Mouse (Mus musculus) heart, postnatal 14 days (tissue): ENCODE results near the gene Bax. TPM values are rescaled to one million over a fixed set of nuclear protein-coding genes. Genes with fewer than 3 reads are reported as not detected.

ENCODE experiments used
- DNase-seq, 2 experiments: peaks; one replicate each; pipeline ENCODE4 v3.0.0; 2021 to 2022
- intact Hi-C: fragments of 180-260 bp; cut with DNase I; formaldehyde crosslinking; loops from one replicate; pipeline ENCODE4 v1.15.1; 2025
- total RNA-seq, 2 experiments: library from RNA; stranded (reverse); gene quantifications; 2 replicates each; pipeline ENCODE4 v1.2.3; 2021

Bax gene
- total RNA-seq, 2 experiments from 2014 or later, result 25.6 to 31.1 TPM

GRCm38 (mm10) chr7:45458748-45459563 is 7.7 kb downstream of the Bax start:
- intact Hi-C loops, result no loop called here
- DNase-seq, result peak; percentile 88 to 90

DNA sequence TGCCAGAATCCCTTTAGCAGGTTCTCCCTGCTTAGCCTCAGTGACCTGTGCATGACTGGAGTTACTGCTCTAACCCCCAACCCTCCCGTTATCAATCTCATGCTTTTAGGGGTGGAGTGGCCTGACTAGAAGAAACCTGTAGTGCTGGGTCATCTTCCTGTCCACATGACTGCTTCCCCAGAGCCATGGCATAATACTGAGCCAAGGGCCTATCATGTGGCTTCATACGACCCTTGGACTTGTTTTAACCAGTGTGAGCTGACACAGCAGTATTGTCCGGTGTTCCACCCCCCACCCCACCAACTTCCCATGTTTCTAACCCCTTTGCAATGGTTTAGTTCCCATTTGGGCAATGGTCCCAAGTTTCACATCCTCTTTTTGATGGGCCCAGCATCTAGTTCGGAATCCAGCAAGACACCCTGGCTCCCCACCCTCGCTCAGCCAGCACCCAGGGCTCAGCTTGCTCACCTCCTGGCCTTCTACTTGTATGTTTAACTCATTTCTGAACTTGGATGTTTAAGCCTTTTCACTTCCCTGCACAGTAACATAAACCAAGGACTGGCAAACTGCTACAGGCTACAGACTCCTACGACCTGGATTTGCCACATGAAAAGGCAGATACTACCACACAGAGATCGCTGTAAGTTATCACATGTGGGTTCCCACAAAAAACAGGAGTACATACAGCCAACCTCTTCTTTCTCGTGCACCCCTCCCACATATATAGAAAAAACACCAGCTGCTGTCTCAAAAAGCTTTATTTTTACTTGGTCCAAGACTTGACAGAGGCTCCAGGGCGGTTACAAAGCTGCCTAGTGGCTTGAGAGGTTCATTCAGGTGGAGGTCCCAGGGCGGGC is 9.3 kb downstream of the Bax start:
- intact Hi-C loops, result no loop called here
- peak in 1 of 2 experiments; percentile 31 for DNase-seq

DNA sequence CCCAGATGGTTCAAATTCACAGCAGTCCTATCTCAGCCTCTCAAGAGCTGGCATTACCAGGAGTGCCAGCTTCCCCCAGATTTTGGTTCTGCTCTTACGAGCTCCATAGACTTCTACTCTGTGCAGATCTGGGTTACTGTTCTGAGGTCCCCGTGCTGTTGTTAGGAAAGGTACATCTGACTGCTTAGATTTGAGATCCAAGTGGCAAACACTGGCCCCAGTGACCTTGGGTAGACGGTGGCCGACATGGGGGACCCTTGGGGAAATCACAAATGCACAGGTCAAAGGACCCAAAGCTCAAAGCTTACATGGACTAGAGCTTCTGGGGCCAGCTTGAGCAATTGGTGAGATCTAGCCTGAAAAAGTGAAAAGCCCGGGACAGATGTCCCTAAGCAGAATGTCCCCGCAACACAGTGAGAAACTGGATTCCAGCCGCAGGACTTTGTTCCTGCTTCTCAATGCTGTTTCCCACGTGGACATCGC is 9.9 kb downstream of the Bax start:
- intact Hi-C loops, result no loop called here
- DNase-seq, result no peak

DNA sequence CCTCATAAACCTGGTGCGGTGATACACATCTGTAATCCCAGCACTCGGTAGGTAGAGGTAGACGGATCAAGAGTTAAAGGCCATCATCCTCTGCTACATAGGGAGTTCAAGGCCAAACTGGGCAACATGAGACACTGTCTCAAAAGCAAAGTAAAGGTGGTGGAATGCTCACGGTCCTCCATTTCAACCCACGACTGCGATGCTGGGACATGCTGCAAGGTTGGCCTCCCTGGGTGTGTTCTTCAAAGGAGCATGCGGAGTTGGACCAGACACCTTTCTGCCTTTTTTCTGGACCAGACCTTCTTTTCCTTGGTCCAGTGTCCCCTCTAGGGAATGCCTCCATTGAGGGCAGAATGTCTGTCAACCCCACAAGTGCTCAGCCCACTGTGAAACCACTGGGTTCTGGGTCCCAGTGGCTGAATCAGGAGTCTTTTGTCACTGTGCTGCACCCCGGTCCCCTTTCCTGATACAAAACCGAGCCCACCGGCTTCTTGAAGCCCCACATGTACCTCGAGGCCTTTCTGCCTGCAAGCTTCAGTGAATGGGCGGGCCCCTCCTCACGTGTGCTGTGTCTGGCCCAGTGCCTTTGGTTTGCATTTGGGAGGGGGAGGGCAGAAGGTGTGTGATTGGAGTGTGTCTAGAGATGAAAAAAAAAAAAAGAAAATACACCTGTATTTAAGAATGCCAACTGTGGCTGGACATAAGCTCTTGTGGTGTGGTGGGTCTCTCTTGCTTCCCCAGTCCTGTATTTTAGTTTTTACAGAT is 10.6 kb downstream of the Bax start:
- intact Hi-C loops, result no loop called here
- no peak for DNase-seq

GRCm38 (mm10) chr7:45454971-45455370 is 11.7 kb downstream of the Bax start:
- no peak for DNase-seq
- intact Hi-C loops, result loop anchor here (5.0 kb wide), 1 partner anchor 107 kb away; no protein-coding TSS in a partner anchor

DNA sequence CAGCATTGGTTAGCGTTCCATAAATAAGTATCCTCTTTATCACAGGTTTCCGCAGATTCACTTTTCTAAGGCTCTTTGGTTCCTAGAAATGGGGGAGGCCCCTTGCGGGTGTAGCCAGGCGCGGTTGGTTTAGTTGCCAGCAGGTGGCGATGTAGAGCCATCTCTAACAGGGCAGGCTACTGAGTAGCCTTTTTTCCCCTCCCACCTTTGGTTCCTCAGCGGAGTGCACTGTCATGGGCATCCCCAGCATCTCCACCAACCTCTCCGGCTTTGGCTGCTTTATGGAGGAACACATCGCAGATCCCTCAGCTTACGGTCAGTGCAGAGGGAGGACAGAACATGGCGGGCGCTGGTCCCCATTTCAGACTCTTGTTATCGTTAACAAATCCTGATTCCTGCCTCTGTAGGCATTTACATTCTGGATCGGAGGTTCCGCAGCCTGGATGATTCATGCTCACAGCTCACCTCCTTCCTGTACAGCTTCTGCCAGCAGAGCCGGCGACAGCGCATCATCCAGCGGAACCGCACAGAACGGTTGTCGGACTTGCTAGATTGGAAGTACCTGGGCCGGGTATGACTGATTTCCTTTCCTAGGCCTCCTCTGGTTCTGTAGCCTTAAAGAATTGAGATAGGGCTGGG is 15.2 kb downstream of the Bax start:
- intact Hi-C loops, result loop anchor here (5.0 kb wide), 1 partner anchor 111 kb away; no protein-coding TSS in a partner anchor
- peak; percentile 83 to 91 for DNase-seq

DNA sequence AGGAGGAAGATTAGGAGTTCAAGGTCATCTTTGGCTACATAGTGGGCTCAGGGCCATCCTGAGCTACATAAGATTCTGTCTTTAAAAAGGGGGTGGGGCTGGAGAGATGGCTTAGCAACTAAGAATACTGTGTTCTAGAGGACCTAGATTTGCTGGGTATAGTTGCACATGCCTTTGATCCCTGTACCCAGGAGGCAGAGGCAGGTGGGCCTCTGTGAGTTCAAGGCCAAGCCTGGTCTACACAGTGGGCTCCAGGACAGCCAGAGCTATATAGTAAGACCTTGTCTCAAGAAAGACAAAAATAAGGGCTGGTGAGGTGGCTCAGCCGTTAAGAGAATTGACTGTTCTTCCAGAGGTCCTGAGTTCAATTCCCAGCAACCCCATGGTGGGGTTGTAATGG is 16.7 kb downstream of the Bax start:
- intact Hi-C loops, result loop anchor here (5.0 kb wide), 1 partner anchor 112 kb away; no protein-coding TSS in a partner anchor
- no peak for DNase-seq

DNA sequence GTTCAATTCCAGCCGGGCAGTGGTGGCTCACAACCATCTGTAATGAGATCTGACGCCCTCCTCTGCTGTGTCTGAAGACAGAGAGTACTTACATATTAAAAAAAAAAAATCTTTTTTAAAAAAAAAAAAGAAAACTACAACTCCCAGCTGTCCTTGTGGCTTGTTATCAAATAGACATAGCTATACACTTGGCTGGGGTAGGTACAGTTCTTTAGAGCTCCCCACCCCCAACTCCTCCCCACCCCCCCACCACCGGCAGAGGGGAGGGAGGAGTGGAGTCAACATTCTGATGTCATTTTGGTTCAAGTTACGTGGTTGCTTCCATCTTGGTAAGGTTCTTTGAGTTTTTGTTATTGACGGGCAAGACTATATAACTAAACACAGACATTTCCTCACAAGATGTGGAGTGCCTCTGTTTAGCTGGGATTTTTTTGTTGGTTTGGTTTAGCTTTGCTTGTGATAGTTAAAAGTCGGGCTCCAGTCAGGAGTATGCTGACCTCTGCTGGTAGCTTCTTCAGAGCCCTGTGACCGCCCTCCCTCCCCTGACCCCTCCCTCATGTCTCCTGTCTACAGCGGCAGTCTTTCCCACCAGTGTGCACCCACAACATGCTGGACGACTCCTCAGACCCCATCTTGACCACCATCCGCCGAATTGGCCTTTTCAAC is 19.2 kb downstream of the Bax start:
- DNase-seq, result peak in 1 of 2 experiments; percentile 54
- intact Hi-C loops, result no loop called here

DNA sequence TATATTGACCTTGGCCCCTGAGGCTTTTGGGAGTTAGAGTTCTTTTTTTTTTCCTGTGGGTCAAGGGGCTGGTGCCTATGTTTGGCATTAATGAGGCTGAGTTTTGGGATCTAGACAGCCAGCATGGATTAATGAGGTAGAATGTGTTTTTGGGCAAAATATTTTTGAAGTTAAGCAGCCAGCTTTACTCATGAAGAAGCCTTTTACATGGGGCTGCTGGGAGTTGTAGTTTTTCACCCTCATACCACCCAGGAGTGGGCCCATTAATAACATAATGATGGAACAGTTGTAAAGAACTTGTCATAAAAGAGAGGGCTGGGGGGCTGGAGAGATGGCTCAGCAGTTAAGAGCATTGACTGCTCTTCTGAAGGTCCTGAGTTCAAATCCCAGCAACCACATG is 20.1 kb downstream of the Bax start:
- intact Hi-C loops, result no loop called here

DNA sequence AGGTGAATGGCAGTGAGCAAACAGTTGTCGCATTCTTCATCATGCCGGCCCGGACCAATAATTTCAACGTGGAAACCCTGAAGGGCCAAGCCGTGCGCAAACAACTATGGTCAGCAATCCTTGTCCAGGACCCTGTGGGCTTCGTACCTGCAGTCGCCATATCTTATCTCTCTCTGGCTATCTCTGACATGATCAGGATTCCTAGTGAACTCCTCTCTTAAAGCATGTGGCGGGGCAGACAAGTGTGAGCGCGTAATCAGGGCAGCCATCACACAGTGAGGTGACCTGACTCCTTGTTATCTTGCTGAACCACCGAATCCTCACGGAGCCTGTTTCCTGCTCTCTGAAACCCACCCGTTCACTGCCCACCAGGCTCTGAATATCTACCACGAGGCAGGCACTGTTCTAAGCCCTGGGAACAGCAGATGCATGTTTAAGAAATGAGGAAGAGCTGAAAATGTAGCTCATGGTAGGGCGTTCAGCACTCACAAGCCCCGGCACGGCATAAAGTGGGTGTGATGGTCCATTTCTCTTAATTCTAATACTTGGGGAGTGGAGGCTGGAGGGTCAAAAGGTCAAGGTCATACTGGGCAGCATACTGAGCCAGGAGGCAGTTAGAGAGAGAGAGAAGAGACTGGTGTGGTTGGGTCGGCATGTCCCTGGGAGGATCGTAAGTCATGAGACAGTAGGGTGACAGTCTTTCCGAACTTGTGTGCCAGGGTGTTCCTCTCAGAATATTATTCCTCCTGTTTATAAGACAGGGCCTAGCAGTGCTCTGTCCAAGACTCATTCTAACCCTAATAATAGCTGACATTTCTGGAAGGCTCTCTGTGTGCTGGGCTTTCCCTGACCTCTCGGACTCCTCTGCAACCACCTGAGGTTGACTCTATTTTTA is 22.9 kb downstream of the Bax start:
- DNase-seq, result no peak
- intact Hi-C loops, result no loop called here

More for the DNA sequence above, 20.1 kb downstream of the Bax start:
- no peak for DNase-seq

GRCm38 (mm10) chr7:45437521-45438276 is 29.0 kb downstream of the Bax start, which contains the start of gene Ruvbl2:
Ruvbl2 (minus strand) TSS chr7:45438096.
- intact Hi-C loops, result no loop called here
- peak in 1 of 2 experiments; percentile 17 for DNase-seq

DNA sequence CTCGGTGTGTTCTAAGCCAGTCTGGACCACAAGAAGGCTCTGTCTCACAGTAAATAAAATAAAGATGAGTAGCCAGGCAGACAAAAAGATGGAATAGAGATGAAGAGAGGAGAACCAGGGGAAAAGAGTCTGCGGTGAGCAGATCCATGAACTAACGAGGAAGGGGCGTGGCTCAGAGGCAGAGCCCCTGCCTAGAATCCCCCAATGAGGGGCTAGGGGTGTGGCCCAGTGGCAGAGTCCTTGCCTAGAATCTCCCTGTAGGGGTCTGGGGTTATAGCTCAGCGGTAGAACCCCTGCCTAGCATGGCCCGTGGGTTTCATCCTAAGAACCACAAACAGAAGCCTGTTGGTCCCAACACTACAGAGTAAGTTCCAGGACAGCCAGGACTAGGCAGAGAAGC is 29.7 kb downstream of the Bax start:
- DNase-seq, result no peak
- intact Hi-C loops, result no loop called here

- intact Hi-C loops, result no loop called here
- no peak for DNase-seq
Measured at GRCm38 (mm10) chr7:45436444-45436843, 30.3 kb downstream of the Bax start.

DNA sequence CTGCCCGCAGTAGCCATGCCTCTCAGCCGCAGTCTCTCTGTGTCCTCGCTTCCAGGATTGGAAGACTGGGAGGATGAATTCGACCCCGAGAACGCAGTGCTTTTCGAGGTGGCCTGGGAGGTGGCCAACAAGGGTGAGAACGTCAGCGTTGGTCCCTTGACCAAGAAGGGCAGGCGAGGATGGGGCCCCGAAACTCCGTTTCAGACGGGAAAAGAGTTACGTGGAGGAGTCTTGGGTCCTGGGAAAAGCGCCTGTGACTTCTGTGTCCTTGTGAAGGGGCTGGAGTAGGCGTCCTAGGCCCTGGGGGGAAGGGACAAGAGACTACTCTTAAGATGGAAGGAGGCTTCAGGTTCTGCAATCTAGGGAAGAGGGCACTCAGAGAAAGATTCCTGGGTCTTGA is 31.7 kb downstream of the Bax start:
- no peak for DNase-seq
- intact Hi-C loops, result loop anchor here (2.0 kb wide), 1 partner anchor 28 kb away; no protein-coding TSS in a partner anchor

- intact Hi-C loops, result loop anchor here (2.0 kb wide), 1 partner anchor 28 kb away; no protein-coding TSS in a partner anchor
- peak; percentile 100 for DNase-seq
Measured at GRCm38 (mm10) chr7:45434203-45435015, 32.3 kb downstream of the Bax start, which contains the start of gene Gys1. Gys1 (plus strand) TSS chr7:45434844.

DNA sequence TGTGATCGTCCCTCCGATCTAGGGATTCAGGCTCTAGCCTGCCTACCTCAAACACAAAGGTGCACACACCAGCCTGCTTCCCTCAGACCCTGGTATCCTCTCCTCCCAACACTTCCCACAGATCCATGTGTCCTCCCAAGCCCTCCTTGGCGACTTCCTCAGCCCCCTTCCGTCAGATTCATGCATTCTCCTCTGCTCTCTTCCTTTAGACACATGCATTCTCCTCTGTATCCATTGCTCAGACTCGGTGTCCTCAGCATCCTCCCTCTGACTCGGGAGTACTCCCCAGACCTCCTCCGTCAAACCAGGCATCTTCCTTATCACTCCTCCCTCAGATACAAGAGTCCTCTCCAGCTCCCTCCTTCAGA is 32.9 kb downstream of the Bax start:
- DNase-seq, result no peak
- intact Hi-C loops, result loop anchor here (2.0 kb wide), 1 partner anchor 27 kb away; no protein-coding TSS in a partner anchor
